Mouse (Mus musculus) erythroblast, adult 5-6 weeks (primary cell): ENCODE measurements around the gene Map9. TPM values are rescaled to one million over a fixed set of nuclear protein-coding genes. Genes with fewer than 3 reads are reported as not detected.
"Not testable (repeated sequence)": the region's sequence is repeated elsewhere in the genome, so short reads cannot be mapped to it uniquely, and the experiment has no call there.

ENCODE experiments used
- ATAC-seq: replicated peaks from 2 replicates; pipeline ENCODE4 v1.8.0; 2016; ENCODE audit warnings: moderate number of reproducible peaks, mild to moderate bottlenecking, moderate TSS enrichment, inconsistent platforms; ENCODE audit not compliant: poor library complexity, low FRiP score, severe bottlenecking
- total RNA-seq, 2 experiments: library from RNA; stranded (forward) in 1 of 2; stranded (reverse) in 1 of 2; fragments of 150-400 nt in 1 of 2; fragments of 200-764, 138-1000 nt in 1 of 2; gene quantifications; 2 replicates each; pipeline versions ENCODE4 v1.2.3 to v1.2.4; 2015 to 2017; ENCODE audit warnings: low replicate concordance in 2 of 2

The Map9 gene
- total RNA-seq, 2 experiments from 2014 or later, result not detected

- no peak for ATAC-seq
These were observed 48.5 kb downstream of the Map9 start for GRCm38 (mm10) chr3:82406336-82406735.

GRCm38 (mm10) chr3:82407432-82407831, 49.6 kb downstream of the Map9 start:
- no peak for ATAC-seq

- ATAC-seq, result no peak
These were observed 54.6 kb downstream of the Map9 start for GRCm38 (mm10) chr3:82412397-82412796.

- no peak for ATAC-seq
These were observed 60.1 kb downstream of the Map9 start for GRCm38 (mm10) chr3:82417958-82418357.

- no peak for ATAC-seq
These were observed 77.5 kb downstream of the Map9 start for GRCm38 (mm10) chr3:82435351-82435750.

- no peak for ATAC-seq
These were observed 83.1 kb downstream of the Map9 start for GRCm38 (mm10) chr3:82440976-82441375.

GRCm38 (mm10) chr3:82441601-82442000, 83.8 kb downstream of the Map9 start:
- not testable (repeated sequence) for ATAC-seq

Other genes with a start within 250 kb of the Map9 start
- 0.21 TPM in 1 of 2 replicates, not detected in the other for gene Gucy1a1, start 212.3 kb upstream of the Map9 start, total RNA-seq (2015; ENCODE audit: low replicate concordance)
- not detected in 2 replicates for gene Gucy1a1, start 212.3 kb upstream of the Map9 start, total RNA-seq (2017; ENCODE audit: low replicate concordance)
- gene Npy2r, start 190.0 kb downstream of the Map9 start, total RNA-seq (2015; ENCODE audit: low replicate concordance), result not detected in 2 replicates
- not detected in 2 replicates for gene Npy2r, start 190.0 kb downstream of the Map9 start, total RNA-seq (2017; ENCODE audit: low replicate concordance)